Mouse (Mus musculus) forebrain, embryonic 13.5 days (tissue): ENCODE results near the gene Actl7b. TPM values are rescaled to one million over a fixed set of nuclear protein-coding genes. Genes with fewer than 3 reads are reported as not detected.
A peak's percentile ranks its signal among the peaks of the same experiment; 100 is the strongest.

Experiments
- ATAC-seq: fragments of 200-750 bp; cut with Nextera tagmentation; 2 replicates; pipeline ENCODE4 v1.8.0; 2017
- H3K27ac ChIP-seq: fragments of 300-500 bp; sonication (generic); 2 replicates; pipeline ENCODE4 v1.5.1; 2015; ENCODE audit warnings: inconsistent platforms, mild to moderate bottlenecking, moderate library complexity
- H3K27me3 ChIP-seq: fragments of 300-500 bp; sonication (generic); 2 replicates; pipeline ENCODE4 v1.6.1; 2015; ENCODE audit warnings: mild to moderate bottlenecking, inconsistent platforms
- H3K36me3 ChIP-seq: fragments of 300-500 bp; sonication (generic); 2 replicates; pipeline ENCODE4 v1.6.1; 2015; ENCODE audit warnings: mild to moderate bottlenecking, inconsistent platforms; ENCODE audit not compliant: poor library complexity, severe bottlenecking
- H3K4me1 ChIP-seq: fragments of 300-500 bp; sonication (generic); 2 replicates; pipeline ENCODE4 v1.6.1; 2015; ENCODE audit warnings: inconsistent platforms
- H3K4me2 ChIP-seq: fragments of 300-500 bp; sonication (generic); 2 replicates; pipeline ENCODE4 v1.6.1; 2015; ENCODE audit warnings: inconsistent platforms, mild to moderate bottlenecking, moderate library complexity
- H3K4me3 ChIP-seq: fragments of 300-500 bp; sonication (generic); 2 replicates; pipeline ENCODE4 v1.5.1; 2015; ENCODE audit warnings: mild to moderate bottlenecking, inconsistent platforms
- H3K9ac ChIP-seq: fragments of 300-500 bp; sonication (generic); 2 replicates; pipeline ENCODE4 v1.6.1; 2015; ENCODE audit warnings: mild to moderate bottlenecking, inconsistent platforms
- H3K9me3 ChIP-seq: fragments of 300-500 bp; sonication (generic); replicated peaks from 2 replicates; pipeline ENCODE4 v1.6.1; 2016; ENCODE audit warnings: inconsistent platforms
- WGBS: fragments of 180-500 bp; shearing (Covaris S2); methylation state at CpG from one replicate; pipeline ENCODE4 v1.1.7; 2015; 5-methylcytosine and 5-hydroxymethylcytosine counted together
- polyA plus RNA-seq: library from polyadenylated mRNA; unstranded; fragments of >200 nt; fragmentation: Nextera tagmentation; extraction: Ambion mirVana; gene quantifications from 2 replicates; pipeline ENCODE4 v1.2.1, GENCODE M21; 2015

The Actl7b gene
- polyA plus RNA-seq, 1 experiment from 2014 or later: not detected

DNA sequence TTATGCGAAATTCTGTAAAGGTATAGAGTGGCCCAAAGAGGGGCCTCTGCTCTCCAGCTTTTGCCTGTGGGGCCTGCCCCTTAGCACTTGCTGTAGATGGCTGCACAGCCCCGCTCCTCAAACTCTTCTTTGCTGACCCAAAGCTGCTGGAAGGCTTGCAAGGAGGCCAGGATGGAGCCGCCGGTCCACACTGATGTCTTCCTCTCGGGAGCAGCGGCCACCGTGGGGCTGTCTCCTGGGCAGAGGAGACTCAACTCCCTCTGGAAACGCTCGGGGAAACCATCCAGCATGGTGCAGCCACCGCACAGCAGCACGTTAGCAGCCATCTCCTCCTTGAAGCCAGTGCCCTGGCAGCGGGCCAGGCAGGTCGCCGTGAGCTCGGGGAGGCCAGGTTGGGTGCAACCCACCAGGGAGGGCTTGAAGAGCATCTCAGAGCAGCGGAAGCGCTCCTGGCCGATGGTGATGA lies 1.2 kb downstream of the Actl7b start, which contains the start of gene Gm26657:
Gene Gm26657, plus strand, starts transcription at position 51 of the 466 bp plus-strand sequence.
- Histone ChIP-seq H3K27ac (no peak within 1 kb of the TSS), H3K36me3 (peaks cover 10% of the 10 kb centered on the region), H3K27me3 (no peaks in the 10 kb centered on the region), H3K9me3 (no peaks in the 10 kb centered on the region), H3K9ac (no peak within 1 kb of the TSS), H3K4me1 (no peaks in the 10 kb centered on the region), H3K4me3 (no peak within 1 kb of the TSS), H3K4me2 (no peak within 1 kb of the TSS)
- ATAC-seq: no peak
- WGBS: 88% methylated on average over 18 of the region's 18 CpGs

DNA sequence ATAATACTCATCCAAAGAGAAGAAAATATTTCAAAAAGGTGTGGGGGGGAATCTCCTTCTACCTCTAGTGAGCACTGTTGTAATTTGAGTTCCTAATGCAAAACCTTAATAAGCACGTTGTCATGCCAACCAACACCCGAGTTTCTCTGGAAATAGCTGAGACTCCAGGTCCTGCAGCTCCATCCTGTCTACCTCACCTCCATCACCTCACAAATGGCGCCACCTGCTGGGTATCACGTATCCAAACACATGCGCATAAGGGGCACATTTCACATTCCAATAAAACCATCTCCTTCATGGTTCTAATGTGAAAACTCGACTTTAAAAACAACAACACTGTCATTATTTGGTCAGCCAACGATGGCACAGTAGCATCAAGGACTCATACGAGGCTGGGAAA lies 15.4 kb downstream of the Actl7b start:
- H3K4me3 ChIP-seq: no peak overlapping the region
- 56% methylated on average over 8 of the region's 8 CpGs for WGBS

DNA sequence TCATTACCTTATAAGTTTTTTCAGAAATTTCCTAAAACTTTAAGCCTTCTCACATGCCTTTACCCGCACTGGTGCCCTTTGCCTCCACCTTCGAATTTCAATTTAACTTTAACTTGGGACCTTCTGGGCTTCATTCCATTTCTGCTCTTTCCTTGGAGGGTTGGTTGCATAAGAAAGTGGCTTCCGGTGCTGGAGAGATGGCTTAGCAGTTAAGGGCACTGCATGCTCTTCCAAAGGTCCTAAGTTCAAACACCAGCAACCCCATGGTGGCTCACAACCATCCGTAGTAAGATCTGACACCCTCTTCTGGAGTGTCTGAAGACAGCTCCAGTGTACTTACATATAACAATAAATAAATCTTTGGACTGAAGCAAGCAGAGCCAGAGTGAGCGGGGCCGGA lies 18.0 kb downstream of the Actl7b start:
- H3K4me3 ChIP-seq: no peak overlapping the region
- H3K27me3 ChIP-seq: no peaks in the 10 kb centered on the region
- no peak overlapping the region for H3K27ac ChIP-seq
- H3K9ac ChIP-seq: no peak overlapping the region
- no peaks in the 10 kb centered on the region for H3K36me3 ChIP-seq
- no peaks in the 10 kb centered on the region for H3K4me1 ChIP-seq
- no peaks in the 10 kb centered on the region for H3K9me3 ChIP-seq
- ATAC-seq: no peak
- 90% methylated on average over 6 of the region's 6 CpGs for WGBS
- no peak overlapping the region for H3K4me2 ChIP-seq

More for the DNA sequence above, 15.4 kb downstream of the Actl7b start:
- Histone ChIP-seq H3K9ac (no peak overlapping the region), H3K36me3 (no peaks in the 10 kb centered on the region), H3K27me3 (no peaks in the 10 kb centered on the region), H3K4me1 (no peaks in the 10 kb centered on the region), H3K4me2 (no peak overlapping the region), H3K9me3 (no peaks in the 10 kb centered on the region), H3K27ac (no peak overlapping the region)
- ATAC-seq: no peak

DNA sequence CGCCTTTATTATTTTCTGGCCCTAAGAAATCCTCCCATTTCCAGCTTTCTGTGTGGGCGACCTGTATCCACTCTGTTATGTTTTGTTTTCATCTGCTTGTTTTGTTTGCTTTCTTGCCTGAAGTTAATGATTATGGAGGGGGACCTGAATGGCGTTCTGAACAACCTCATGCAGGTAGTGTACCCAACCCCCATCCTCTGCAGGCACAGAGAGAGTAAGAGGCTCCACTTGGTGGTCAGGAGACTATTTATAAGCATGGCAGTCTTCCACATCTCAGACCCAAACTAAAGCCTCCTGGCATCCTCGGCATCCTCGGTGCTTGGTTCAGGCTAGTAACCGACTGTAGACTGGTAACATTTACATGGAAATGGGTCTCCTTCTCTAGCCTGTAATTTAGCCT lies 18.9 kb downstream of the Actl7b start:
- Histone ChIP-seq H3K9me3 (no peaks in the 10 kb centered on the region), H3K27ac (no peak overlapping the region), H3K27me3 (no peaks in the 10 kb centered on the region), H3K4me3 (no peak overlapping the region), H3K4me1 (no peaks in the 10 kb centered on the region), H3K9ac (no peak overlapping the region), H3K36me3 (no peaks in the 10 kb centered on the region), H3K4me2 (no peak overlapping the region)
- ATAC-seq: no peak
- WGBS: 70% methylated on average over 6 of the region's 6 CpGs

DNA sequence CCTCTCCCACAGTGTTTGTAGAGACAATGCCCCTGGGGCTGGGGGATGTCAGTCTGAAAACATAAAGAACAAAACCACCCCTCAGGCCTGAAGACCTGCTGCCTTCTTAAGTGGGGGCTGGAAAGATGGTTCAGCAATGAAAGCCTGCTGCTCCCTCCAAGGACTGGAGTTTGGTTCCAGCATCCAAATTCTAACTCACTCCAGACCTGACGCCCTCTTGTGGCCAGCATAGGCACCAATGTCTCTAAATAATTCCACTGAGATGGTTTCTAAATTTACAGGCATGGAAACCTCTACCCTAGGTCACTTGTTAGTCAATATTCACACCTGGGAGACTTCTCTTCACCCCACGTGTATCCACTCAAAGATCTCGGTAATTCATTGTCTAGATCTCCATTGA lies 19.8 kb downstream of the Actl7b start:
- H3K27ac ChIP-seq: no peak overlapping the region
- no peak overlapping the region for H3K4me2 ChIP-seq
- no peak overlapping the region for H3K4me3 ChIP-seq
- 30% methylated on average over 3 of the region's 3 CpGs for WGBS
- no peak for ATAC-seq
- H3K9me3 ChIP-seq: no peaks in the 10 kb centered on the region
- no peaks in the 10 kb centered on the region for H3K36me3 ChIP-seq
- H3K27me3 ChIP-seq: no peaks in the 10 kb centered on the region
- no peaks in the 10 kb centered on the region for H3K4me1 ChIP-seq
- H3K9ac ChIP-seq: no peak overlapping the region

DNA sequence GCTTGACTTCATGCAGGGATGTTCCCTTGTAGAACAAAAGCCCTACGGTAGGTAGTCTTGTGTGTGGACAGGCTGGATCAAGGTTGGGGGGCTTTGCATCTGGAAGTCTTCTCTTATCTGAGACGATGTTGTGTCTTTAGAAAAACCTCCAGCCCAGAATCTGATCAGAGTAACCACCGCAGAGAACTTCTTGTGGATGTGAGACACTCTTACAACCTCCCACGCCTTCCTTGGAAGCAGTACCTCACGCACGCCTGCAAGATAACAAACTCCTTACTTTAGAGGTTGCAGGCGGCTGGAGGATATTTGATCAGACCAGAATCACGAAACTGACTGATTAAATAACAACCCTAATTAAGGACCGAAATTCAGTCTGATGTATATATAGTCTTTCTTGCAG lies 20.8 kb downstream of the Actl7b start:
- Histone ChIP-seq H3K4me1 (no peaks in the 10 kb centered on the region), H3K9me3 (no peaks in the 10 kb centered on the region), H3K4me2 (no peak overlapping the region), H3K27ac (no peak overlapping the region), H3K36me3 (no peaks in the 10 kb centered on the region), H3K4me3 (no peak overlapping the region), H3K9ac (no peak overlapping the region), H3K27me3 (no peaks in the 10 kb centered on the region)
- 92% methylated on average over 9 of the region's 9 CpGs for WGBS
- no peak for ATAC-seq

DNA sequence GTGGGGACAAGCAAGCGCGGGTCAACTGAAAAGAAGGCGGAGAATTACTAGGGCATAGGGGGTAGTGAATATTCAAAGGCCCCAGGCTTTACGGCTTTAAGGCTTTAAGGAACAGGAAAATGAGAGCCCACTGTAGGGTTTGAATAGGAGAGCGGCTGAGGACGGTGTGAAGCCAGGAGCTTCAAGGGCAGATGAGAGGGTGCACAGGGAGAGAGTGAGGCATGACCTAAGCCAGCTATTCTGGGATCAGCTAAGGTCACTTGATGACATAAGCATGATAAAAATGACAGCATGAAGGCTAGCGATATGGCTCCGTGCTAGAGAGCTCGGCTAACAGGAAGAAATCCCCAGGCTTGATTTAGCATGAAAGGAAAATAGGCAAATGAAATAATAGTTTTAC lies 21.8 kb downstream of the Actl7b start:
- 74% methylated on average over 9 of the region's 9 CpGs for WGBS
- H3K9ac ChIP-seq: no peak overlapping the region
- H3K27me3 ChIP-seq: no peaks in the 10 kb centered on the region
- no peaks in the 10 kb centered on the region for H3K4me1 ChIP-seq
- H3K9me3 ChIP-seq: no peaks in the 10 kb centered on the region
- H3K27ac ChIP-seq: no peak overlapping the region
- ATAC-seq: no peak
- H3K4me2 ChIP-seq: no peak overlapping the region
- no peak overlapping the region for H3K4me3 ChIP-seq
- H3K36me3 ChIP-seq: no peaks in the 10 kb centered on the region

DNA sequence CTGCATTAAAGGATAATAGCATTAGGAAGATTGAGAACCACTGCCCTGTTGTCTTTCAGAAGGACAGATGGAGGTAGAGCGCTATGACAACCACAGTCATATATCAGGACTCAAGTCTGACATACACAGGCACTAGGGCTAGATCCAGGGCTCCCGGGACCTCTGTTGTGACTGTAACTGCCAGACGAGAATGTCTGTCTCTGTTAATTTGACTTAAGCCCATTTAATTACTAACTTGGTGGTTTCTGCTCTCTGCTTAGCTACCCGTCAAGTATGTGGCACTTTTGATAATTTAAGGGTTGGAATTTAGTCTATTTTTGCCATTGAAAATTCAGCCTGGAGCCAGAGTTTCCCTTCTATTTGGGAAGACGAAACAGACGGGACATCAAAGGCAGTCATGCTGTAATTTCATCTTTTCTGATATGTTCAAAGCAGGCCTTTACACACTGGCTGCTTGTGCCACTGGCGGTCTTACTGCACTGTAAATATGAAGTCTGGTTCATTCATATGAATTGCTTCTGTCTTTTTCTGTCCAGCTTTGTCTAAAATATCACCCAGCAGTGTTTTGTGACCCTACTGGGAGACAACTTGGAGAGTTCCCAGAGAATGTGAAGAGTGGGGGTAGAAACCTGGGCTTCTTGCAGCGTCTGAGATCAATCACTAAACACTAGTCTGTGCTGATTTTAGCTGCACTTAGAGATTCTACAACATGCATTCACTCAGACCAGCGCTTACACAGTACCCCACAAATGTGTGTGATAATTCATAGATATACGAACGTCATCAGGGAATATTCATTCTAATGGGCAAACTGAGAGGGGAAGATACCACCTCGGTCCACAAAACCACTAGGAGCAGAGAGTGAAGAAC lies 22.4 kb downstream of the Actl7b start:
- no peak for ATAC-seq
- H3K4me1 ChIP-seq: no peaks in the 10 kb centered on the region
- no peaks in the 10 kb centered on the region for H3K27me3 ChIP-seq
- H3K36me3 ChIP-seq: no peaks in the 10 kb centered on the region
- WGBS: 72% methylated on average over 12 of the region's 12 CpGs
- H3K27ac ChIP-seq: no peak overlapping the region
- no peak overlapping the region for H3K4me3 ChIP-seq
- H3K9ac ChIP-seq: no peak overlapping the region
- no peaks in the 10 kb centered on the region for H3K9me3 ChIP-seq
- no peak overlapping the region for H3K4me2 ChIP-seq

DNA sequence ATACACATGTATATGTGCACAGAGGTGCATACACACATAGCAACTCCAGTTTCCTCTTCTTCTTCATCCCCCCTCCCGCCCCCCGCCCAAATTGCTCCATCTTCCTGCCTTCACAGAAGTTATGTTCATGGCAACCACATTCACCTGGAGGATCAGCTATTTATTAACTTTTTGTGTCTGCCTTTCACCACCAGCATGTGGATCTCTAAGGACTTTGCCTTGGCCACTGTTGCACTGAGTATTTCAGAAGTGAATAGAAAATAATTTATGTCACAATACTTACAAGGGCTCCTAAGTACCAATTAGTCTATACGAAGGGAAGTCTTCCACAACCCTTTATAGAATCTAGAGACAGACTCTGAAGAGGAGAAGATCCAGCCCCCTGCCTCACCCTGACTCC lies 23.3 kb downstream of the Actl7b start:
- H3K9me3 ChIP-seq: no peaks in the 10 kb centered on the region
- H3K4me2 ChIP-seq: no peak overlapping the region
- H3K27me3 ChIP-seq: no peaks in the 10 kb centered on the region
- H3K9ac ChIP-seq: no peak overlapping the region
- no peak overlapping the region for H3K4me3 ChIP-seq
- H3K27ac ChIP-seq: no peak overlapping the region
- ATAC-seq: no peak
- H3K36me3 ChIP-seq: no peaks in the 10 kb centered on the region
- WGBS: 82% methylated on average over 3 of the region's 3 CpGs
- H3K4me1 ChIP-seq: no peaks in the 10 kb centered on the region

DNA sequence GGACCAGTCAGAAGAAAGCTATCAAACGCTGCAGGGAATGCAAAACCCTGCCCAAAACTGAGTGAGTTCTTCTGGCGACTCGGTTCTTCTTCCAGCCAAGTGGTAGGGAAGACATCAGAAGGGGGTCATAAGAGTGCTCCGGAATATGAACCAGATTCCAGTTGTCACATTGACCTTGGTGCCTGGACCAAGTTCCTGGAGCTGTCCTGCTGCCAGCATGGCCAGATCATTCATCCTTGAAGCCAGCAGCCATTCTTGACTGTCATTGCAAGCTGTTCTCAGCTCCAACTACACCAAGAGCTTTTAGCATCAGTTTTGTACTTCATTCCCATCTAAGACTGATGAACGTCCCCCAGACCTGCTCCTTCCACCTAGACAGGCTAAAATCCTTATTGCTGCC lies 24.4 kb downstream of the Actl7b start:
- H3K27me3 ChIP-seq: no peaks in the 10 kb centered on the region
- H3K9me3 ChIP-seq: no peaks in the 10 kb centered on the region
- H3K4me3 ChIP-seq: no peak overlapping the region
- no peak overlapping the region for H3K9ac ChIP-seq
- WGBS: 63% methylated on average over 5 of the region's 5 CpGs
- H3K36me3 ChIP-seq: no peaks in the 10 kb centered on the region
- no peak overlapping the region for H3K4me2 ChIP-seq
- H3K27ac ChIP-seq: no peak overlapping the region
- ATAC-seq: no peak
- H3K4me1 ChIP-seq: no peaks in the 10 kb centered on the region

DNA sequence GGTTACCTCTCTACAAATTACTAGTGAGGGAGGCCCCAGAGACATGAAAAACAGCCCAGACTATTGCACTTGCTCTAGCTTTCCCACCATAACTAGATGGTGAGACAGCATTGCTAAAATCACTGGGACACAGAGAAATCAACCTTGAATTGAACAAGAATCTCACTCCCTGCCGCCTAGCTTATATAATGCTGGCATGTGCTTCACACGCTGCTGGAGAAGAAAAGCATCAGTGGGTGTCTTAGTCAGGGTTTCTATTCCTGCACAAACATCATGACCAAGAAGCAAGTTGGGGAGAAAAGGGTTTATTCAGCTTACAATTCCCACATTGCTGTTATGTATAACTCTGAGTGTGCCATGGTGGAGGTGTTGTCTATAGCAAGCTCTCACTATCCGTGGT lies 28.1 kb downstream of the Actl7b start:
- Histone ChIP-seq H3K4me3 (no peak overlapping the region), H3K36me3 (no peaks in the 10 kb centered on the region), H3K27ac (no peak overlapping the region), H3K4me1 (peaks cover 7% of the 10 kb centered on the region), H3K9ac (no peak overlapping the region), H3K9me3 (no peaks in the 10 kb centered on the region), H3K4me2 (no peak overlapping the region), H3K27me3 (no peaks in the 10 kb centered on the region)
- WGBS: 85% methylated on average over 3 of the region's 3 CpGs
- no peak for ATAC-seq

DNA sequence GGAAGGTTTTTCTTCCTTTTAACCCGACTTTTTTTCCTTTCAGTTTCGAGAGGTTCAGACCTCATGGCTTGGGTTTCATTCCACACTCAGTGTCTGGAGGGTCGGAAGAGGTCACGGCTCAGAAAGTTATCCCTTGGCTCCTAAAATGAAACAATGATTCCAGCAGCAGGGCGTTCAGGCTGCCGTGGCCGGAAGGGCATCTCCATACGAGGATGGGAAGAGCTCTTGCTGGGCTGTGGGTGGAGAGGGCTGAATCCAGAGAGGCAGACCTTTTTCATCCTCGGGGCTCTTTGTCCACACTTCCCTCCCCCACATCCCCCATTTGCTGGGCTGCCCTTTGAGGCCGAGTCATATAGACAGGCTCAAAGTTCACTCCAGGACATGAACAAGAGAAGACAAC lies 39.0 kb downstream of the Actl7b start:
- WGBS: 1% methylated on average over 10 of the region's 10 CpGs
- no peak overlapping the region for H3K27ac ChIP-seq
- H3K9ac ChIP-seq: no peak overlapping the region
- no peak overlapping the region for H3K4me3 ChIP-seq
- no peaks in the 10 kb centered on the region for H3K9me3 ChIP-seq
- no peaks in the 10 kb centered on the region for H3K36me3 ChIP-seq
- H3K4me1 ChIP-seq: 0 out of 2 replicates have a peak, but pooled peaks cover 4% of the 10 kb centered on the region
- no peak for ATAC-seq
- peak overlapping the region; percentile 8 for H3K4me2 ChIP-seq
- H3K27me3 ChIP-seq: no peaks in the 10 kb centered on the region

DNA sequence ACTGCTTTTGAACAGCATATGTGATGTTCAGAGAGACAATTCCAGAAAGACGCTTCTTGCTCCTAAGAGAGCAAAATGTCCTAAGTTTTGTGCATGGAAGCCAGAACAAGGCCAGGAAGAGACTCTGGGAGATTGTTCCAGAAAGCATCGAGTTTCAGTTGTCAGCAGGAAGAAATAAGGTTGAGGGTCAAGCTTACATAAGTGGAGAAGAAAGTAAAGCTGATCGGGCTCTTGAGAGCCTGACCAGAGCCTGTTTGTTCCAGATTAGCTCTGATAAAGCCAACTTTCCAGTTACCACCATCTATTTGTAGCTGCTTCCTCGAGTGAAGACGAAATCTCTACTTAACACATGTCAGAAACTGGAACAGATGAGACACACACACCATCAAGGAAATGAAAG lies 42.6 kb downstream of the Actl7b start:
- no peak overlapping the region for H3K4me3 ChIP-seq
- H3K27ac ChIP-seq: no peak overlapping the region
- H3K4me1 ChIP-seq: no peaks in the 10 kb centered on the region
- no peaks in the 10 kb centered on the region for H3K27me3 ChIP-seq
- no peak overlapping the region for H3K9ac ChIP-seq
- H3K9me3 ChIP-seq: no peaks in the 10 kb centered on the region
- H3K4me2 ChIP-seq: no peak overlapping the region
- WGBS: 82% methylated on average over 5 of the region's 5 CpGs
- no peak for ATAC-seq
- H3K36me3 ChIP-seq: no peaks in the 10 kb centered on the region
